Mouse (Mus musculus) myocyte (in vitro differentiated cells): ENCODE results near the gene Bicc1. TPM values are rescaled to one million over a fixed set of nuclear protein-coding genes. Genes with fewer than 3 reads are reported as not detected.

Source experiments
- H3K27me3 ChIP-seq: one replicate; pipeline ENCODE4 v1.6.1; 2011; ENCODE audit not compliant: control insufficient read depth, insufficient read depth, insufficient read length
- H3K36me3 ChIP-seq: one replicate; pipeline ENCODE4 v1.6.1; 2011; ENCODE audit not compliant: control insufficient read depth, insufficient read depth
- H3K4me2 ChIP-seq: one replicate; pipeline ENCODE4 v1.6.1; 2011; ENCODE audit warnings: low read depth, control low read depth
- H3K4me3 ChIP-seq: one replicate; pipeline ENCODE4 v1.5.1; 2011; ENCODE audit warnings: mild to moderate bottlenecking, control low read depth, moderate library complexity
- H3K79me2 ChIP-seq: one replicate; pipeline ENCODE4 v1.6.1; 2011; ENCODE audit not compliant: control insufficient read depth, insufficient read depth
- H3ac ChIP-seq: one replicate; pipeline ENCODE4 v1.6.1; 2011; ENCODE audit not compliant: control insufficient read depth, insufficient read length
- CEBPB ChIP-seq: IDR thresholded peaks from 2 replicates; pipeline ENCODE4 v1.6.1; 2011; ENCODE audit warnings: mild to moderate bottlenecking, moderate library complexity; ENCODE audit not compliant: poor library complexity, insufficient read depth, severe bottlenecking
- E2F4 ChIP-seq: IDR thresholded peaks from one replicate; pipeline ENCODE4 v1.6.1; 2011; ENCODE audit warnings: mild to moderate bottlenecking, control low read depth, moderate library complexity; ENCODE audit not compliant: insufficient read depth
- MAX ChIP-seq: IDR thresholded peaks from one replicate; pipeline ENCODE4 v1.6.1; 2011; ENCODE audit warnings: low read depth, mild to moderate bottlenecking, control low read depth
- MYOD1 ChIP-seq, 3 experiments: IDR thresholded peaks; one replicate each; pipeline ENCODE4 v1.6.1; 2011; ENCODE audit warnings: control low read depth in 2 of 3, low read depth in 2 of 3, mild to moderate bottlenecking in 2 of 3, moderate library complexity in 1 of 3; ENCODE audit not compliant: insufficient read length in 2 of 3, control insufficient read depth in 1 of 3
- MYOG ChIP-seq, 3 experiments: IDR thresholded peaks; one replicate each; pipeline ENCODE4 v1.6.1; 2011; ENCODE audit warnings: control low read depth in 2 of 3, low read depth in 2 of 3, mild to moderate bottlenecking in 2 of 3; ENCODE audit not compliant: insufficient read length in 2 of 3, control insufficient read depth in 1 of 3, insufficient read depth in 1 of 3
- POLR2A ChIP-seq: IDR thresholded peaks from one replicate; pipeline ENCODE4 v1.6.1; 2011; ENCODE audit warnings: low read depth, mild to moderate bottlenecking, control low read depth, moderate library complexity; ENCODE audit not compliant: insufficient read length
- POLR2AphosphoS2 ChIP-seq: IDR thresholded peaks from one replicate; pipeline ENCODE4 v1.6.1; 2011; ENCODE audit warnings: low read depth, control low read depth; ENCODE audit not compliant: insufficient read length
- REST ChIP-seq: IDR thresholded peaks from one replicate; pipeline ENCODE4 v1.6.1; 2011; ENCODE audit warnings: mild to moderate bottlenecking, control low read depth, moderate library complexity; ENCODE audit not compliant: insufficient read depth, insufficient read length
- SRF ChIP-seq: IDR thresholded peaks from one replicate; pipeline ENCODE4 v1.6.1; 2011; ENCODE audit warnings: low read depth; ENCODE audit not compliant: control insufficient read depth, insufficient read length
- TCF12 ChIP-seq: IDR thresholded peaks from one replicate; pipeline ENCODE4 v1.6.1; 2011; ENCODE audit warnings: mild to moderate bottlenecking, control low read depth; ENCODE audit not compliant: poor library complexity, insufficient read depth, severe bottlenecking
- TCF3 ChIP-seq: IDR thresholded peaks from one replicate; pipeline ENCODE4 v1.6.1; 2011; ENCODE audit warnings: low read depth, control low read depth; ENCODE audit not compliant: insufficient read length
- USF1 ChIP-seq: IDR thresholded peaks from one replicate; pipeline ENCODE4 v1.6.1; 2011; ENCODE audit warnings: low read depth, mild to moderate bottlenecking, control low read depth, moderate library complexity
- polyA plus RNA-seq: library from polyadenylated mRNA; unstranded; fragments of >200 nt; fragmentation: generic; extraction: Trizol; gene quantifications from one replicate; pipeline ENCODE4 v1.2.1, GENCODE M21; 2012; ENCODE audit warnings: missing spikeins

Bicc1 gene
- polyA plus RNA-seq, 1 experiment = 4.6 TPM

- Histone ChIP-seq H3K4me2 (no peak overlapping the region), H3K79me2 (no peaks in the 10 kb centered on the region), H3K27me3 (no peaks in the 10 kb centered on the region), H3ac (no peak overlapping the region), H3K4me3 (no peak overlapping the region), H3K36me3 (no peaks in the 10 kb centered on the region)
- TF ChIP-seq MYOG (IDR thresholded peaks at IDR 0.05; ENCODE audit: control insufficient read depth in 1 of 3, insufficient read depth in 1 of 3, insufficient read length in 2 of 3, low read depth in 2 of 3) = no peak
- TF ChIP-seq REST = no peak
- no peak for TF ChIP-seq MYOD1 (IDR thresholded peaks at IDR 0.05; ENCODE audit: control insufficient read depth in 1 of 3, insufficient read length in 2 of 3, low read depth in 2 of 3)
- no peak for TF ChIP-seq POLR2AphosphoS2
- no peak for TF ChIP-seq USF1
- TF ChIP-seq SRF = no peak
- TF ChIP-seq TCF12 = no peak
Measured at GRCm38 (mm10) chr10:70979657-70980056, 179.8 kb downstream of the Bicc1 start.

GRCm38 (mm10) chr10:70977141-70977540 lies 182.4 kb downstream of the Bicc1 start:
- TF ChIP-seq SRF (no peak), MAX (no peak), POLR2AphosphoS2 (no peak), POLR2A (no peak)
- Histone ChIP-seq H3K79me2 (no peaks in the 10 kb centered on the region), H3K4me2 (no peak overlapping the region), H3K4me3 (no peak overlapping the region), H3K36me3 (no peaks in the 10 kb centered on the region), H3K27me3 (no peaks in the 10 kb centered on the region), H3ac (no peak overlapping the region)

- no peaks in the 10 kb centered on the region for H3K27me3 ChIP-seq
- H3K4me2 ChIP-seq = no peak overlapping the region
- no peak overlapping the region for H3K4me3 ChIP-seq
- H3K36me3 ChIP-seq = no peaks in the 10 kb centered on the region
- TF ChIP-seq MYOD1 (IDR thresholded peaks at IDR 0.05; ENCODE audit: control insufficient read depth in 1 of 3, insufficient read length in 2 of 3, low read depth in 2 of 3) = no peak
- TF ChIP-seq REST = no peak
- TF ChIP-seq CEBPB = no peak
- TF ChIP-seq MYOG (IDR thresholded peaks at IDR 0.05; ENCODE audit: control insufficient read depth in 1 of 3, insufficient read depth in 1 of 3, insufficient read length in 2 of 3, low read depth in 2 of 3) = no peak
- no peak for TF ChIP-seq USF1
- TF ChIP-seq TCF12 = no peak
- TF ChIP-seq E2F4 = no peak
- TF ChIP-seq SRF = no peak
- TF ChIP-seq POLR2AphosphoS2 = no peak
- TF ChIP-seq MAX = no peak
- TF ChIP-seq POLR2A = no peak
- TF ChIP-seq TCF3 = no peak
- no peaks in the 10 kb centered on the region for H3K79me2 ChIP-seq
- no peak overlapping the region for H3ac ChIP-seq
Measured at GRCm38 (mm10) chr10:70976633-70977032, 182.9 kb downstream of the Bicc1 start.

GRCm38 (mm10) chr10:70971156-70971555 lies 188.3 kb downstream of the Bicc1 start:
- Histone ChIP-seq H3K4me2 (no peak overlapping the region), H3K4me3 (no peak overlapping the region), H3K79me2 (no peaks in the 10 kb centered on the region), H3ac (no peak overlapping the region), H3K36me3 (no peaks in the 10 kb centered on the region), H3K27me3 (no peaks in the 10 kb centered on the region)
- TF ChIP-seq POLR2A (no peak), TCF3 (no peak), REST (no peak)

GRCm38 (mm10) chr10:70968848-70969683 lies 190.4 kb downstream of the Bicc1 start:
- Histone ChIP-seq H3K79me2 (no peaks in the 10 kb centered on the region), H3K36me3 (no peaks in the 10 kb centered on the region), H3K4me3 (no peak overlapping the region), H3K4me2 (no peak overlapping the region), H3ac (no peak overlapping the region), H3K27me3 (no peaks in the 10 kb centered on the region)
- TF ChIP-seq TCF3 (no peak), MYOD1 (IDR thresholded peaks at IDR 0.05; ENCODE audit: control insufficient read depth in 1 of 3, insufficient read length in 2 of 3, low read depth in 2 of 3) (no peak), POLR2A (no peak), E2F4 (no peak), POLR2AphosphoS2 (no peak), MYOG (IDR thresholded peaks at IDR 0.05; ENCODE audit: control insufficient read depth in 1 of 3, insufficient read depth in 1 of 3, insufficient read length in 2 of 3, low read depth in 2 of 3) (no peak), USF1 (no peak)
